Mouse (Mus musculus) retina, adult 2 months (tissue): ENCODE results near the gene Gm10681.
"Not testable (repeated sequence)": the region's sequence is repeated elsewhere in the genome, so short reads cannot be mapped to it uniquely, and the experiment has no call there.

Experiments used
- DNase-seq: peaks from one replicate; pipeline ENCODE4 v3.0.0-alpha.2; 2012; ENCODE audit warnings: low read depth, low spot score

The Gm10681 gene

DNA sequence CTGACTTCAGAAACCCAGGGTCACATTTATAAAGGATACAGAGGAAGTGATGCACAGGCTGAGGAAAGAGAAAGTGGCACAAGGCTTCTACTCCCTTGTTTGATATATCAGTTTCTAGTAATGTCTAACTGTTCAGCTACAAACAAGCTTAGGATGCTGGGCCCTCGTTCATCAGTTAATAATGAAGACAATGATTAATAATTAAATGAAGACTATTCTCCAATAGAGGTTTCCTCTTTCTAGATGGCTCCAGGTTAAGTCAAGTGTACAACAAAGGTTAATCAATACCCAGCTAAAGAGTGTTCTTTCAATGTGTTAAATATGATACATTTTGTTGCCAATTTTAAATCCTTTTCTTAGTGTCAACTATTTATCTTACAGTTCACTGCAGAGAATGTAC, 78.2 kb downstream of the Gm10681 start, which contains the start of gene Hsd3b4:
Hsd3b4 (minus strand) TSS at position 101 of the 400 bp plus-strand sequence.
- not testable (repeated sequence) for DNase-seq

- DNase-seq: not testable (repeated sequence)
Observed at GRCm38 (mm10) chr3:98507229-98507628, 81.4 kb downstream of the Gm10681 start.
